Mouse (Mus musculus) liver, embryonic 11.5 days (tissue): ENCODE measurements around the gene Grk4. TPM values are rescaled to one million over a fixed set of nuclear protein-coding genes. Genes with fewer than 3 reads are reported as not detected.

ENCODE experiments used
- ATAC-seq: fragments of 200-750 bp; cut with Nextera tagmentation; replicated peaks from 2 replicates; pipeline ENCODE4 v1.8.0; 2017; ENCODE audit warnings: moderate number of reproducible peaks, mild to moderate bottlenecking, moderate TSS enrichment, moderate library complexity; ENCODE audit not compliant: low FRiP score
- DNase-seq: peaks from one replicate; pipeline ENCODE4 v3.0.0-alpha.2; 2017; ENCODE audit warnings: low spot score
- H3K27ac ChIP-seq: fragments of 300-500 bp; sonication (generic); 2 replicates; pipeline ENCODE4 v1.5.1; 2014; ENCODE audit warnings: mild to moderate bottlenecking, low read depth, low read length, control low read depth
- H3K27me3 ChIP-seq: fragments of 300-500 bp; sonication (generic); replicated peaks from 2 replicates; pipeline ENCODE4 v1.6.1; 2014; ENCODE audit warnings: low read length, mixed read lengths; ENCODE audit not compliant: control insufficient read depth, insufficient read depth
- H3K36me3 ChIP-seq: fragments of 300-500 bp; sonication (generic); 2 replicates; pipeline ENCODE4 v1.6.1; 2014; ENCODE audit warnings: mild to moderate bottlenecking, low read length, moderate library complexity, mixed read lengths; ENCODE audit not compliant: control insufficient read depth, insufficient read depth
- H3K4me1 ChIP-seq: fragments of 300-500 bp; sonication (generic); replicated peaks from 2 replicates; pipeline ENCODE4 v1.6.1; 2014; ENCODE audit warnings: low read length, mixed read lengths; ENCODE audit not compliant: control insufficient read depth, insufficient read depth
- H3K4me2 ChIP-seq: fragments of 300-500 bp; sonication (generic); 2 replicates; pipeline ENCODE4 v1.6.1; 2014; ENCODE audit warnings: mild to moderate bottlenecking, control low read depth, moderate library complexity
- H3K4me3 ChIP-seq: fragments of 300-500 bp; sonication (generic); 2 replicates; pipeline ENCODE4 v1.5.1; 2014; ENCODE audit warnings: low read depth, low read length, control low read depth
- H3K9ac ChIP-seq: fragments of 300-500 bp; sonication (generic); 2 replicates; pipeline ENCODE4 v1.6.1; 2014; ENCODE audit warnings: low read depth, low read length, control low read depth
- H3K9me3 ChIP-seq: fragments of 300-500 bp; sonication (generic); 2 replicates; pipeline ENCODE4 v1.6.1; 2016; ENCODE audit warnings: low read length, inconsistent platforms, mixed read lengths; ENCODE audit not compliant: control insufficient read depth
- WGBS: fragments of 180-500 bp; shearing (Covaris S2); extraction: QIAGEN DNeasy Blood & Tissue Kit; methylation state at CpG from one replicate; pipeline ENCODE4 v1.1.7; 2014; 5-methylcytosine and 5-hydroxymethylcytosine counted together
- polyA plus RNA-seq: library from polyadenylated mRNA; unstranded; fragments of >200 nt; fragmentation: Nextera tagmentation; extraction: Ambion mirVana; gene quantifications from 2 replicates; pipeline ENCODE4 v1.2.1, GENCODE M21; 2014

Grk4 gene
- 1.7 and 1.9 TPM in 2 replicates for polyA plus RNA-seq

DNA sequence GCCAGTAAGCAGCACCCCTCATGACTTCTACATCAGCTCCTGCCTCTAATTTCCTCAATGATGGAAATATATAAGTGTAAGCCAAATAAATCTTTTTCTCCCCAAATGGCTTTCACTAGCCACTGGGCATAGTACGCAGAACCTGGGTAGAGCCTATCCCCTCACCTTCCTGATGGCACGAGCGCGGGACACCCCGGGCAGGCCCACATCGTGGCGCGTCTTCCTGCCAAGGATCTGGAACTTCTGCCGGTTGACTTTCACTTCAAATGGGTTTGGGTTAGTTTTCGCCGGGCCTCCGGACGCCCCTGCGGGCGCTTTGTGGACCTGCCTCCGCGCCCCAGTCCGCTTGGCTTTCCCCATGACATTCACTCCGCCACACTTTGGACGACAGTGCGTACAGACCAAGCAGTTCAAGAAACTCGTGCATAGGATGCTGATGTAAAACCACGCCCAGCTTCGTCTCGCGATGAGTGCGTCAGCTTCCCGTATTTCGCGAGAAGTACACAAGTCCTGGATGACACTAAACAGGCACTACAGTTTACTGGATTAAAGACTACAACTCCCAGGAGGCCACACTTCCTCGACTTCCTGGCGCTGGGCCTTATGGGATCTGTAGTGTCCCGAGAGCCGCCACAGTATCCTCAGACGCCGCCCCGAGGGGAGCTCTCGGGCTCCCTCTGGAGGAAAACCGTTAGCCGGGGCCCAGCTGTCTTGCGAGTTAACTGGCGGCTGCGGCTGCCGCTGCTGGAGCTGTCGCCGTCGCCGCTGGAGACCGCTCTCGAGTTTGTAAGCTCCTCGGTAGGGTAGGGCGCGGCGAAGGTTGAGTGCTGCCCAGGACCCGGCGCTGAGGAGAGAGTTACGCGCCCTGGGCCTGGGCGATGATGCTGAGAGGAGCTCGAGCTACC is at the start of gene Grk4, which contains the start of gene Nop14:
Gene Grk4 (plus strand): TSS at position 694 of the 905 bp plus-strand sequence.
Gene Nop14 (minus strand): TSS at position 463 of the 905 bp plus-strand sequence.
- Histone ChIP-seq H3K9me3 (no peaks in the 10 kb centered on the region), H3K4me3 (peak within 1 kb of the TSS; percentile 74), H3K27ac (peak within 1 kb of the TSS; percentile 78), H3K4me2 (peak within 1 kb of the TSS; percentile 83), H3K36me3 (peaks cover 19% of the 10 kb centered on the region), H3K4me1 (0 out of 2 replicates have a peak, but pooled peaks cover 3% of the 10 kb centered on the region), H3K27me3 (no peaks in the 10 kb centered on the region), H3K9ac (peak within 1 kb of the TSS; percentile 77)
- WGBS, result under 1% methylated on average over 60 of the region's 60 CpGs
- DNase-seq, result peak; percentile 99
- ATAC-seq, result peak; percentile 100

GRCm38 (mm10) chr5:34632996-34633395 is 27.2 kb upstream of the Grk4 start:
- Histone ChIP-seq H3K27me3 (no peaks in the 10 kb centered on the region), H3K36me3 (peaks cover 47% of the 10 kb centered on the region), H3K9ac (no peak overlapping the region), H3K4me3 (no peak overlapping the region), H3K27ac (no peak overlapping the region), H3K4me2 (no peak overlapping the region), H3K9me3 (no peaks in the 10 kb centered on the region), H3K4me1 (peaks cover 26% of the 10 kb centered on the region)
- ATAC-seq (0 out of 2 replicates have a peak, but pooled peaks have one; percentile 37), DNase-seq (no peak)
- WGBS, result 65% methylated on average over 2 of the region's 2 CpGs

DNA sequence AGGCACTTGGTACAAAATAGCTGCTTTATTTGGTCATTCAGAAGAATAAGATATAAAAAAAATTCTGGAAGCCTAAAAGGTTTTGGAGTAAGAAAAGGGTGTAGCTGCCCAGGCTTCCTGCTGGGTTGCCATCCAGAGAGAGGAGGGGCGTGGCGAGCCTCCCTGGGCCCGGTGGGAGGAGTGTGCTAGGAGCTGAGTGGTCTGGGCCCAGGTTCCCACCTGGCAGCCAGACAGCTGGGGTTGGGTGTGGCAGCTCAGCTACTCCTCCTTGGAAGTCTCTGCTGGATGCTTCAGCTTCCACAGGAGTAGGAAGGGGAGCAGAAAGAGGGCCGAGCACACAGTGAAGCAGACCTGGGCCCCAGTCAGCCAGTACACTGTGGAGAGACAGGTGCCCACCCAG is 26.5 kb upstream of the Grk4 start:
- Histone ChIP-seq H3K4me1 (peaks cover 26% of the 10 kb centered on the region), H3K27ac (no peak overlapping the region), H3K4me2 (no peak overlapping the region), H3K36me3 (peaks cover 52% of the 10 kb centered on the region), H3K9ac (no peak overlapping the region), H3K4me3 (no peak overlapping the region), H3K9me3 (no peaks in the 10 kb centered on the region), H3K27me3 (no peaks in the 10 kb centered on the region)
- DNase-seq (no peak), ATAC-seq (no peak)
- 84% methylated on average over 4 of the region's 4 CpGs for WGBS

GRCm38 (mm10) chr5:34634746-34635400 is 25.3 kb upstream of the Grk4 start:
- ATAC-seq, result no peak
- Histone ChIP-seq H3K27me3 (no peaks in the 10 kb centered on the region), H3K9me3 (no peaks in the 10 kb centered on the region), H3K9ac (0 out of 2 replicates have a peak overlapping the region, but pooled peaks have one; percentile 52), H3K36me3 (peaks cover 56% of the 10 kb centered on the region), H3K4me2 (peak overlapping the region; percentile 86), H3K4me3 (no peak overlapping the region; the same call in 1 of the 2 replicates), H3K27ac (no peak overlapping the region), H3K4me1 (peaks cover 26% of the 10 kb centered on the region)
- WGBS, result 78% methylated on average over 13 of the region's 13 CpGs
- no peak for DNase-seq

- WGBS, result 56% methylated on average over 10 of the region's 10 CpGs
- no peaks in the 10 kb centered on the region for H3K27me3 ChIP-seq
- ATAC-seq (no peak), DNase-seq (no peak)
- H3K27ac ChIP-seq, result peak overlapping the region; percentile 11; the same call in 1 of the 2 replicates
- H3K4me2 ChIP-seq, result peak overlapping the region; percentile 86
- peaks cover 51% of the 10 kb centered on the region for H3K36me3 ChIP-seq
- peaks cover 26% of the 10 kb centered on the region for H3K4me1 ChIP-seq
- peak overlapping the region; percentile 71 for H3K4me3 ChIP-seq
- peak overlapping the region; percentile 88 for H3K9ac ChIP-seq
- no peaks in the 10 kb centered on the region for H3K9me3 ChIP-seq
Measured at GRCm38 (mm10) chr5:34635665-34636192, 24.4 kb upstream of the Grk4 start.

DNA sequence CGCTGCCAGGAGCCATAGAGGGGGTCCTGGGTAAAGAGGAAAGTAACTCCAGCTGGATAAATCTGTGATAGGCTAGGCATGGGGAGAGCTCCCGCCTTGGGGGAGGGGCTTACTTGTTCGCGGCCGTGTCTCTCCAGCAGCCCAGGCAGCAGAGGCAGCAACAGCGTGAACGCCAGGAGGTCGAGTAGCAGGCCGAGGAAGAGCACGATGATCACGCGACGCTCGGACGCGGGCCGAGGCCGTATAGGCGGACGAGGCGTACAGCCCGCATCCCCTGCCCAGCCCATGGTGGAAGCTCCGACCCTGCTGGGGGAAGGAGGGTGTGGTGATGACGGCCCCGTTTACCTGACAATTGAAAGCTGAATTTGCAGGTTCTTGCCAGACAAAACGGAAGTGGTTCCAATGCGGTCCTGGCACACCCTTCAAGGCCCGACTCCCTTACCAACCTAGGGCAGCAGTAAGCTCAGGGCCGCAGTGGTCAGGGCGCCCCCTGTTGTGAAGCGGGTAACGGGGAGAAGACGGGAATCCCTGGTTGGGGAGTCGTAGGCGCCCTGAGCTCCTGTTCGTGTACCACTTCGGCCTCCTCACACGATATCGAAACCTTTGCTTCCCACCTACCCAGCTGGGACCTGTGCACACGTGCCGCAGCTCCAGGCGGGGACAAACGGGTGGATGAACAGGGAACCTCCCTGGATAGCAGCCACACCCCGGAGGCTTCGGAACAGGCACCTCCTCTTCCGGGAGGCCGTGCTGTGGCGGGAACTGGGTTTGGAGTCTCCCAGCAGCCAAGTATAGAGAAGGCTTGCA is 23.5 kb upstream of the Grk4 start, which contains the start of gene Mfsd10:
Gene Mfsd10 (minus strand): TSS at position 732 of the 807 bp plus-strand sequence.
- WGBS, result under 1% methylated on average over 48 of the region's 48 CpGs
- no peaks in the 10 kb centered on the region for H3K27me3 ChIP-seq

GRCm38 (mm10) chr5:34637591-34638156 is 22.5 kb upstream of the Grk4 start:
- Histone ChIP-seq H3K9me3 (no peaks in the 10 kb centered on the region), H3K27ac (peak overlapping the region; percentile 85), H3K36me3 (peaks cover 53% of the 10 kb centered on the region), H3K9ac (peak overlapping the region; percentile 88; the same call in 1 of the 2 replicates), H3K27me3 (no peaks in the 10 kb centered on the region), H3K4me2 (peak overlapping the region; percentile 86), H3K4me3 (peak overlapping the region; percentile 71; the same call in 1 of the 2 replicates), H3K4me1 (peaks cover 26% of the 10 kb centered on the region)
- 77% methylated on average over 7 of the region's 7 CpGs for WGBS
- DNase-seq (no peak), ATAC-seq (no peak)

More for the DNA sequence above, 23.5 kb upstream of the Grk4 start, which contains the start of gene Mfsd10:
- peak; percentile 86 for ATAC-seq
- H3K9ac ChIP-seq, result peak within 1 kb of the TSS; percentile 88
- H3K4me1 ChIP-seq, result peaks cover 26% of the 10 kb centered on the region
- H3K27ac ChIP-seq, result peak within 1 kb of the TSS; percentile 85
- H3K4me3 ChIP-seq, result peak within 1 kb of the TSS; percentile 71
- H3K4me2 ChIP-seq, result peak within 1 kb of the TSS; percentile 86
- peaks cover 51% of the 10 kb centered on the region for H3K36me3 ChIP-seq
- DNase-seq, result peak; percentile 81
- no peaks in the 10 kb centered on the region for H3K9me3 ChIP-seq
